Mouse (Mus musculus): ENCODE measurements around the gene Slc1a1. TPM values are rescaled to one million over a fixed set of nuclear protein-coding genes. Genes with fewer than 3 reads are reported as not detected.

Slc1a1 gene
- polyA plus RNA-seq (2015; fragmentation: Nextera tagmentation; extraction: Ambion mirVana) = 1.0 and 1.3 TPM in 2 replicates

GRCm38 (mm10) chr19:28834798-28835499 is at the start of gene Slc1a1:
Slc1a1 (plus strand) TSS chr19:28835049.
- Histone ChIP-seq H3K4me2 (replicated peaks) (peak within 1 kb of the TSS; percentile 97), H3K9me3 (peaks cover 6% of the 10 kb centered on the region), H3K27ac (no peak within 1 kb of the TSS), H3K36me3 (no peaks in the 10 kb centered on the region), H3K27me3 (peaks cover 45% of the 10 kb centered on the region), H3K4me1 (peaks cover 10% of the 10 kb centered on the region), H3K4me3 (peak within 1 kb of the TSS; percentile 59), H3K9ac (peak within 1 kb of the TSS; percentile 62)
- ATAC-seq (ENCODE audit: low FRiP score, low read depth) = peak; percentile 51
- WGBS = under 1% methylated on average over 68 of the region's 68 CpGs

DNA sequence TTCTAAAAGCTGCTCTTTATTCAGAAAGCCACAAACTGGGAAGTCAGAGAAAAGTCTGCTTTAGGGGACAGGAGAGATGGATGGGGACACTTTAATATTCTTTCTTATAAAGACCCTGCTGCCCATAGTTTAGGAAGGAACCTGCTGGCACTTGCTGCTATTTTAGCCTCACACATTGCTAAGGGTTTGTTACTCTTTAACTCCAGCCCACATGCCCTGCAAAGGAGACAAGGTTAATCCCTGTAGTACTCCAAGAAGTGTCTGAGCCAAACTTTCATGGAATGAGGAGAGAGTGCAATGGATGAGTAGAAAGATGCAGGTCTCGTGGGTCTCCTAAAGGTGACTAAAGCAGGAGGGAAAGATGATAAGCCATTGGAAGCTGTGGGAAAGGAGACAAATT is 44.7 kb upstream of the Slc1a1 start:
- no peak for ATAC-seq (ENCODE audit: low FRiP score, low read depth)
- Histone ChIP-seq H3K9me3 (no peaks in the 10 kb centered on the region), H3K4me1 (no peaks in the 10 kb centered on the region), H3K9ac (no peak overlapping the region), H3K27me3 (no peaks in the 10 kb centered on the region), H3K36me3 (no peaks in the 10 kb centered on the region), H3K4me3 (no peak overlapping the region), H3K27ac (no peak overlapping the region), H3K4me2 (replicated peaks) (no peak overlapping the region)
- 61% methylated on average over 1 of the region's 1 CpGs for WGBS

DNA sequence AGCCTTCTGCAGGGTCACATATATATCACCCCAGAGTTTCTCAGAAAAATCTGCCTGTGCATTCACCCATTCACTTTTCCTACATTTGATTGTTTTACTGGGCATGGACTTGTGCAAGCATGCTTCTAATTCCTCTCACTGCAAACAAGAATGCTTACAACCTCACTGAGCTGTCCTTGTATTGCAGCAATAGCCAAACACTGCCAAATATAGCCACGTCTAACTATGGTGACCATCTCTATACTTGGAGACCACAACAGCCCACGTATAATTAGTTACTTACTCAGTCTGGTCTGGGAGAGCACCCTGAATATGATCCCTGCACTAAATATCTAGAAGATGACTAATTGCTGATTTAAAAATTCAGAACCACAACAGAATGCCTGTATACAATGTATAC is 41.5 kb upstream of the Slc1a1 start:
- Histone ChIP-seq H3K36me3 (no peaks in the 10 kb centered on the region), H3K9me3 (no peaks in the 10 kb centered on the region), H3K27ac (no peak overlapping the region), H3K4me2 (replicated peaks) (no peak overlapping the region), H3K27me3 (no peaks in the 10 kb centered on the region), H3K4me3 (no peak overlapping the region), H3K4me1 (no peaks in the 10 kb centered on the region), H3K9ac (no peak overlapping the region)
- WGBS = 74% methylated on average over 2 of the region's 2 CpGs
- ATAC-seq (ENCODE audit: low FRiP score, low read depth) = no peak

DNA sequence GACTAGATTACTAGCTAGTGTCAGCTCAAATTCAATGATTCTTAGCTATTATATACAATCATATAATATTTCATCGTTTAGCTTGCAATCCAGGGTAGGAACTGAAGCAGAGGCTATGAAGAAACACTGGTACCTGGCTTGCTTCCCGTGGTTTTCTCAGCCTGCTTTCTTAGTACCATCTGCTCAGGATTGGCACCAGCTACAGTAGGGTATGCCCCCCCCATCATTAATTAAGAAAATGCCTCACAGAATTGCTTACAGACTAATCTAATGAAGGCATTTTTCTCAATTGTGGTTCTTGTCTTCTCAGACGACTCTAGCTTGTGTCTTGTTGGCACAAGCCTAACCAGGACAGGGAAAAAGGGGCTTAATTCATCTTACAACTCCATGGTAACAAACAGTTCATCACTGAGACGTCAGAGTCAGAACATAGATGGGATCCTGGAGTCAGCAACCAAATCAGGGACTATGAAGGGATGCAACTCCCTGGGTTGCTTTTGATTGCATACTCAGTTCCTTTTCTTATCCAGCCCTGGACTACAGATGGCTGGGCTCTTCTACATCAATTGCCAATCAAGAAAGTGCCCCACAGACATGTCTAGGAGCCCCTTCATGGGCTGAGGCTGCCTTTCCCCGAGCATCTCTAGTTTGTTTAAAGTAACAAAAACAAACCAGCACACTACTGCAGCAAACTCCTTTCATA is 38.6 kb upstream of the Slc1a1 start:
- H3K9me3 ChIP-seq = no peaks in the 10 kb centered on the region
- H3K4me1 ChIP-seq = no peaks in the 10 kb centered on the region
- no peak overlapping the region for H3K4me3 ChIP-seq
- H3K27ac ChIP-seq = no peak overlapping the region
- no peaks in the 10 kb centered on the region; the same call in 1 of the 2 replicates for H3K27me3 ChIP-seq
- H3K4me2 ChIP-seq (replicated peaks) = no peak overlapping the region
- no peak overlapping the region for H3K9ac ChIP-seq
- WGBS = 65% methylated on average over 5 of the region's 5 CpGs
- no peaks in the 10 kb centered on the region for H3K36me3 ChIP-seq
- no peak for ATAC-seq (ENCODE audit: low FRiP score, low read depth)

DNA sequence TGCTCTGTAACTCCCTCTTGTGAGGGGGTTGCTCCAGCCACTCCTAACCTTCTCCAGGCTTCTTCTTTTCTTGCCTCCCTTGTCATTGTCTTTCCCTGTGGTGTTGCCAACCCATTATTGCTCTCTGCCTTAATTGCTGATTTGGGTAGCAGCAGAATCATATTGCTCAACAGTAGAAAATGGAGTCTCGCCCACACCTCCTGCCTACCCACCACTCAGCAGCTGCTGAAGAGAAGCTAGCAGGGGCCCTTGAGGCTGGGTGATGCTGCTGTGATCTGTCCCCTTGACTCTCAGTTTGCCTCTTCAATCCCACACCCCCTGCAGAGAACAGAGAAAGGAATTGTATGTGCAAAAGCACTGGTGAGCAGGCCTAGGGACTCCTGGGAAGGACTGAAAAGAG is 37.9 kb upstream of the Slc1a1 start:
- Histone ChIP-seq H3K27me3 (no peaks in the 10 kb centered on the region; the same call in 1 of the 2 replicates), H3K9ac (no peak overlapping the region), H3K36me3 (no peaks in the 10 kb centered on the region), H3K4me3 (no peak overlapping the region), H3K4me2 (replicated peaks) (no peak overlapping the region), H3K9me3 (no peaks in the 10 kb centered on the region), H3K27ac (no peak overlapping the region), H3K4me1 (no peaks in the 10 kb centered on the region)
- ATAC-seq (ENCODE audit: low FRiP score, low read depth) = no peak
- WGBS = 67% methylated on average over 1 of the region's 1 CpGs

DNA sequence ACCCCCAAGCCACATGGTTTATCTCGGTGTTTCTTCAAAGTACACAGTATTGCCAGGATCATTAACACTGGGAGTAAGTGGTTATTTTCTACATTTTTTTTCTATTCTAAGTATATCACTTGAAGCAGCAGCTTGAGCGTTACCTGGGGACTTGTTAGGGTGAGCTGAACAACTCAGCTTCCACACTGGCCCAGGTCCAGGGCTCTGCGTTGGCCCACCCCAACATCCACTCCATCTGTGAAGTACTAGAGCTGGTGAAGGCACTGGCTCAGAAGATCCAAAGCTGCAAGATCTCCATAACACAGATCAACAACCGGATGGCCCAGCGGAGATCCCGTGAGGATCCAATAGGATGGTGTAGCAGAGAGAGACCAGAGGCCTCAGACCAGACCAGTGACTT is 37.2 kb upstream of the Slc1a1 start:
- Histone ChIP-seq H3K9ac (no peak overlapping the region), H3K4me3 (no peak overlapping the region), H3K9me3 (no peaks in the 10 kb centered on the region), H3K36me3 (no peaks in the 10 kb centered on the region), H3K27me3 (no peaks in the 10 kb centered on the region; the same call in 1 of the 2 replicates), H3K4me1 (no peaks in the 10 kb centered on the region), H3K4me2 (replicated peaks) (no peak overlapping the region), H3K27ac (no peak overlapping the region)
- ATAC-seq (ENCODE audit: low FRiP score, low read depth) = no peak
- WGBS = 81% methylated on average over 6 of the region's 6 CpGs

- Histone ChIP-seq H3K4me1 (no peaks in the 10 kb centered on the region), H3K27ac (no peak overlapping the region), H3K9ac (no peak overlapping the region), H3K4me3 (no peak overlapping the region), H3K4me2 (replicated peaks) (no peak overlapping the region), H3K27me3 (no peaks in the 10 kb centered on the region; the same call in 1 of the 2 replicates), H3K36me3 (no peaks in the 10 kb centered on the region), H3K9me3 (no peaks in the 10 kb centered on the region)
- ATAC-seq (ENCODE audit: low FRiP score, low read depth) = no peak
- WGBS = 48% methylated on average over 6 of the region's 6 CpGs
Observed at GRCm38 (mm10) chr19:28800448-28800847, 34.4 kb upstream of the Slc1a1 start.

DNA sequence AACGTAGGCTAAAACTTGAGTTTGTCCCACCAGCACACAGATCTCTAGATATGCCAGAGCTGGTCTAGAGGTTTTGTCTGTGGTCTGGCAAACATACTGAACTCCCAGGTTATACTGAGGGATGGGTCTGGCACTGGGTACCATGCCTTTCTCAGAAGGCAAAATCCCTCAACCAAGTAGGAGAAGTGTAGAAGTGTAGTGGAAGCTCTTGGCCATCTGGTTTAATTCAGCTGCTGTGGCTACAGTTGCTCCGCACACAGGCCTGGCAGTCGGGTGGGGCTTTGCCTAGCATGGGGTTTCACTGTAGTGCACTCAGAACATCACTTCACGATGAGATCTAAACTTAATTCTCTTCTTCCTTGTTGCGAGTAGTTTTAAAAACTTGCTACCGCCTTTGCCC is 28.6 kb upstream of the Slc1a1 start:
- Histone ChIP-seq H3K9me3 (no peaks in the 10 kb centered on the region), H3K27me3 (no peaks in the 10 kb centered on the region), H3K36me3 (no peaks in the 10 kb centered on the region), H3K4me1 (no peaks in the 10 kb centered on the region), H3K4me2 (replicated peaks) (no peak overlapping the region), H3K9ac (no peak overlapping the region), H3K27ac (no peak overlapping the region), H3K4me3 (no peak overlapping the region)
- ATAC-seq (ENCODE audit: low FRiP score, low read depth) = no peak
- WGBS = 83% methylated on average over 6 of the region's 6 CpGs

DNA sequence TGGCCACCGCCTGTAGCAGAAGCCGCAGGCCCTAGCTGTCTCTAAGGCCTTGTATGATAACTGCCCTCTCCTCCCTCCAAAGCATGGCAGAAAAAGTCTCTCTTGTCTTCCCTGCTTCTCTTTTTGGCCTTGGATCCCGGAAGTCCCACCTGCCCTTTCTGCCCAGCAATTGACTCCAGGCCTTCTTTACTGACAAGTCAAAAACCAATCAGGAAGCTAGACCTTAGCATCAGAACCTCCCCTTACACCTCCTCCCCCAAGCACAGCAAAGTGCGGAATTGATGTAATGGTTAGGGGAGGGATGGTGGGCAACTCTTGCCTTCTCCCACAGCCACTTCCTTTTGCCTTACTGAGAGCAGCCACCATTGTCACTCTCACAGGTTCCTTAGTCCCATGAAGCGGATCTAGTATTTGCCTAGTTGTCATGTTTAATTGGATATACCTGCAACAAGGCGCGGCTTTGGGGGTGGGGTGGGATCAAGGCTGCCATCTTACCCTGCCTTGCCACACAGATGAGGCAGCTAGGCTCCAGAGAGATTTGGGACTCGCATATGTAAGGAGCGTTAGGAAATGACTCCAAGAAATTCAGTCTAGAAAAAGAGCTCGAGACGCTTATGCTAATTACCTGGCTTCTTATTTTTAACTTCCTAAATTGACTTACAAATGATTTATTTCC is 27.9 kb upstream of the Slc1a1 start:
- WGBS = 86% methylated on average over 11 of the region's 11 CpGs
- no peak overlapping the region for H3K4me3 ChIP-seq
- H3K27me3 ChIP-seq = no peaks in the 10 kb centered on the region
- H3K4me2 ChIP-seq (replicated peaks) = no peak overlapping the region
- no peak for ATAC-seq (ENCODE audit: low FRiP score, low read depth)
- H3K9me3 ChIP-seq = no peaks in the 10 kb centered on the region
- H3K27ac ChIP-seq = no peak overlapping the region
- no peaks in the 10 kb centered on the region for H3K36me3 ChIP-seq
- H3K4me1 ChIP-seq = no peaks in the 10 kb centered on the region
- no peak overlapping the region for H3K9ac ChIP-seq

- no peak overlapping the region for H3K4me3 ChIP-seq
- H3K9me3 ChIP-seq = no peaks in the 10 kb centered on the region
- no peak for ATAC-seq (ENCODE audit: low FRiP score, low read depth)
- 43% methylated on average over 2 of the region's 2 CpGs for WGBS
- no peaks in the 10 kb centered on the region for H3K36me3 ChIP-seq
- H3K4me2 ChIP-seq (replicated peaks) = no peak overlapping the region
- H3K27ac ChIP-seq = no peak overlapping the region
- H3K4me1 ChIP-seq = no peaks in the 10 kb centered on the region
- H3K9ac ChIP-seq = no peak overlapping the region
- H3K27me3 ChIP-seq = no peaks in the 10 kb centered on the region
Observed at GRCm38 (mm10) chr19:28807497-28807871, 27.4 kb upstream of the Slc1a1 start.

DNA sequence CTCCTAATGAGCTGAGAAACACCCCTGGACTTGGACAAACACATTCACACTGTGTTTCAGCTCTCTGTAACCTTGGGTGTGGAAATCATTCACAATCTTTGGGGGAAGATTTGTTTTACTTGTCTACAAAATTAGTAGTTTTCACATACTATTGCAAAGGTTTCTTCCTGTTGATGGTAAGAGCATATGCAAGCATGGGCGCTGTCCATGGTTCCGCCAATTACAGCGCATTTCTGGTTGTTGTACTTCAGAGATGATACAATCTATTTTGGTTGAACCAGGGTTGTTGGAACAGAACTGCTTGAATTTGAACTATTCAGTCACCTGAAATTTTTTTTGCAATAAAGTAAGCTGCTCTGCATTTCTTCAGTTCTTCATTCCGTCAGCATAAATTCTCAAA is 16.6 kb upstream of the Slc1a1 start:
- no peaks in the 10 kb centered on the region for H3K9me3 ChIP-seq
- no peaks in the 10 kb centered on the region for H3K36me3 ChIP-seq
- WGBS = 66% methylated on average over 4 of the region's 4 CpGs
- no peak for ATAC-seq (ENCODE audit: low FRiP score, low read depth)
- no peak overlapping the region for H3K4me2 ChIP-seq (replicated peaks)
- H3K4me3 ChIP-seq = no peak overlapping the region
- no peak overlapping the region for H3K27ac ChIP-seq
- H3K27me3 ChIP-seq = no peaks in the 10 kb centered on the region
- no peak overlapping the region for H3K9ac ChIP-seq
- H3K4me1 ChIP-seq = no peaks in the 10 kb centered on the region

GRCm38 (mm10) chr19:28827697-28828328 is 7.0 kb upstream of the Slc1a1 start:
- Histone ChIP-seq H3K27ac (no peak overlapping the region), H3K4me2 (replicated peaks) (no peak overlapping the region), H3K36me3 (no peaks in the 10 kb centered on the region), H3K9ac (no peak overlapping the region), H3K9me3 (peaks cover 6% of the 10 kb centered on the region), H3K4me3 (no peak overlapping the region), H3K4me1 (peaks cover 5% of the 10 kb centered on the region; the same call in 1 of the 2 replicates), H3K27me3 (no peaks in the 10 kb centered on the region; the same call in 1 of the 2 replicates)
- ATAC-seq (ENCODE audit: low FRiP score, low read depth) = no peak
- 53% methylated on average over 15 of the region's 15 CpGs for WGBS

All from limb, embryonic 13.5 days (tissue).